Mouse (Mus musculus) cerebellum, adult (tissue): Measurements from ENCODE around the gene Hist1h2bg.

Experiments used
- ATAC-seq: cut with Nextera tagmentation; 2 replicates; pipeline ENCODE4 v1.9.2; 2017; ENCODE audit warnings: mild to moderate bottlenecking, moderate library complexity, mixed read lengths; ENCODE audit not compliant: insufficient number of reproducible peaks, low FRiP score, low TSS enrichment

Hist1h2bg gene

DNA sequence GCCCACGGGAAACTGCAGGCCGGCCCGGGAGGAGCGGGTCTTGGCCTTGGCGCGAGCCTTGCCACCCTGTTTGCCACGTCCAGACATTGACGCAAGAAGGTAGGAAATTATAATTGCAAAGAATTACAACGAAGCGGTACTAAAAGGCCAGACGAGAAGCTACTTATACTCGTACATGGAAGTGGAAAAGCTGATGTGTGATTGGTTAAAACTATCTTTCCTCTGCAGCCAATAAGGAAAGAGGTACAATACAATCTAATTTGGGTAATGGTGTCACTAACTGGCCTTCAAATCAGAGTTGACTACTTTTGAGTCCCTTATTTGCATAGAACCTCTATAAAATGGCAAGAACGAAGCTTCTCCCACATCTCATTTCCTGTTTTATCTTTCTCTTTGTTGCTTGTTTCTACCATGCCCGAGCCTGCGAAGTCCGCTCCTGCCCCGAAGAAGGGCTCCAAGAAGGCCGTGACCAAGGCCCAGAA is at the start of gene Hist1h2bg, which contains the start of gene Hist1h2ae:
TSS of gene Hist1h2bg (plus strand) at position 375 of the 482 bp plus-strand sequence.
TSS of gene Hist1h2ae (minus strand) at position 199 of the 482 bp plus-strand sequence.
- peak; percentile 97 for ATAC-seq

DNA sequence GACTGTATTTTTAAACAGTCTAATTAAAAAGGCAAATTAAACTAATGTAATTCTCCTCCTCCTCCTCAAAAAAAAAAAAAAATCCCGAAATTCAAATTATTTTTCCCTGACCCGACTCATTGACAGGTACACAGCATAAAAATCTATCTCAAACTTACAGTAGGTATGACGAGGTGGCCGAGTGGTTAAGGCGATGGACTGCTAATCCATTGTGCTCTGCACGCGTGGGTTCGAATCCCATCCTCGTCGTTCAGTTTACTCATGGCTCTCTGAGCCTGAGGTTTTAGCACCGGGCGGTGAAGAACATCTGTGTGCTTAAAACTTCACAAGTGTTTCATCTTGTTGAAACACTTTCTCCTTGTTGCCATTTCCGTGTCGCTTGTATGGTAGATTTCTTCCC is 49.5 kb upstream of the Hist1h2bg start:
- ATAC-seq = no peak

DNA sequence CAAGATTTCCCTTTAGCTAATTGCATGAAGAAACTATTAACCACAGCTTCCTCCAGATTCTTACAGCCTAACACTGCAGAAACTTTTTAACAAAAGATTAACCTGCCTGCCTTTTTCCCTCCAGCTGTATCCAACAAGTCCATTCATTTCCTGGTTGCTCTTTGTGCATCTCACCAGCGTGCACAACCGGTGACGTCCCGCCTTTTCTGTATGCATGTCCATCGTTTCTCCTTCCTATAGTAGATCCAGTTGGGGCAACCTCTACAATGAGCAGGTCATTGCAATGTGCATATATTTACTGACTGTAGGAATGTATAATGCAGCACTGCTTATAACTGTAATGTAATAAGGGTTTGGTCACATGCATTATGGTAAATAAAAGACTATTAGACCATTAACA is 47.2 kb upstream of the Hist1h2bg start:
- no peak for ATAC-seq

DNA sequence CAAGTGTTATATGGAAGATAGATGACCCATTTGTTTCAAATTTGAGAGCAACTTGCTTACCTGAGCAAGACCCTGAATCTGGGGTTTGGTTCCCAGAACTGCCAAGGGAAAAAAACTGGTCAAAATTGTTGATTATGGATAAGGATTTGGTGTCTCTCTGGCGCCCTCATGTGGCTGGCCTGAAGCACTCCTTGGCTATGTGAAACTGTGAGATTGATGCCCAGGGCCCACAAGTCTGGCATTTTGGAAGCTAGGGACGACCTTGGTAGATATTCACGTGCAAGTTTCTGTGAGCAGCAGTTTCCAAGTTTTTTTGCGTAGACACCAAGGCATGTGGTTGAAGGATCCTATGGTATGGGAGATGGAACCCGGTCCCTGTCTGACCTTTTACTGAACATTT is 46.5 kb upstream of the Hist1h2bg start:
- ATAC-seq = peak; percentile 38; the same call in 1 of the 2 replicates

DNA sequence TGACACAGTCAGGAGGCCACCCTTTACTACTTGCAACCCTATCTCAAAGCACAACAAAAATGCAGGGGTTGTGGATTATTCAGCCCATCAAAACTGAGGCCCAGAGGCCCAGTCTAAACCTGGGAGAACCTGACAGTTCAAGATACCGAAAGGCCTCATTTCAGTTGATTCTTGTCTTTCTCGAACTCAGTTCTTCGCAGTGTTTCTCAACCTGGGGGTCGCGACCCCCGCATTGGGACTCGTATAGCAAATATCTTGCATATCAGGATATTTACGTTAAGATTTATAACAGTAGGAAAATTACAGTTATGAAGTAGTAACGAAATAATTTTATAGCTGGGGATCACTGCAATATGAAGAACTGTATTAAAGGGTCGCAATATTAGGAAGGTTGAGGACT is 45.3 kb upstream of the Hist1h2bg start:
- ATAC-seq = no peak

DNA sequence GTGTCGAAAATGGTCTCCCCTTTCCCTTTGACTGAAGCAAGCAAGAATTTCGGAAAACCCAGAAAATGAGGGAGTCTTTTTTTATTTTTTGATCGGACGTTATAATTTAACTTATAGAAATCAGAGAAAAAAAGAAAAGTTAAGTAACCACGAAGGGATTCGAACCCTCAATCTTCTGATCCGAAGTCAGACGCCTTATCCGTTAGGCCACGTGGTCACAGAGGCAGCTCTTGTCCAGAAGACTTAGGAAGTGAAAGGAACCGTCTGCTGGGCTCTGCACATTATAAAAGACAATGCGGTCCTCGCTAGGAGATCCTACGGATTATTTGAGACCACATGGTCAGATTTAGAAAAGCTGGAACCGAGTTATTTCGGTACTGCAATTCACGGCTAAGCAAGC is 44.9 kb upstream of the Hist1h2bg start:
- 0 out of 2 replicates have a peak, but pooled peaks have one; percentile 22 for ATAC-seq

DNA sequence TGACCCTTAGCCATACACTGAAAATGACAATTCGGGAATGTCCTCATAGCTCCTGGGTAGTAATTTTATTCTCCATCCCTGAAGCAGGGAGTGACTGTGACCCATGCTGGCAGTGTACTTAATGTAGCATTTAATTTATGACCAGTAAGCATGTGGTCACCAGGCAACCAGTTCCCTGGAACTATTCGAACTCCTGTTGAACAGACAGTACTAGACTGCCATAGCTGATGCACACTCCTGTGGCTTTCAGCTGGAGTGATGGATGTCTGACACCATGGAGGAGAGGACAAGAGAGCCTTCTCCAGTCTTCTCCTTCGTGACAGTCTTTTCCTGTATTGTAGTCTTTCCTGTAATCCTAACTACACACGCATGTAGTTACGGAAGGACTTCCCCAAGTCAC is 42.2 kb upstream of the Hist1h2bg start:
- ATAC-seq = no peak

DNA sequence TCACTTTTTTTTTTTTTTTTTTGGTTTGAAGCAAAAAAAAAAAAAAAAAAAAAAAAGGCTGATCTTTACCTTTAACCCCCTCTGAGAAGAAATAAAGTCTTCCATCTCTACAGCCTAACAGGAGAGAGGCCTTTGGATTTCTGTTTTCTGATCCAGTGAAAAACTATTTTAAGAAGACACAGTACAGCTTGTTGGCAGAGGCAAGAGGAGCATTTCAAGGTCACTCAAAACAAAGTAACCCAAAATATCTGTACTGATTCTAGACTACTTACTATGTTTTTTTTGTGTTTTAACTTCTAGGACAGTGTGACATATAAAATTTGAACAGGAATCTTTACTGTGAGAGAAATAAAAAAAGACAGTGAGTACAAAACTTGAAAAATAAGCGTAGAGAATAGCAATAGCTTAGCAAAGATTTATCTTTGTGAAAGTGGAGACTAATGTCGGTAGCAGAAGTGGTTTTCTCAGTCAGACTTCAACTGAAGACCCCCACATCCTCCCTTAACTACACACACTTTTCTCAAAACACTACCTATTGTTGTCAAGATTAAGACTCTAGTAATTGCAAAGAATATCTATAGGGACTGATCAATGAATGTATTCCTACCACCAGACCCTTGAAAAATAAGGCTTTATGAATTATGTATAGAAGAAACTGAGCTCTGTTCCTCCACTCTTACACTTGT is 41.6 kb upstream of the Hist1h2bg start:
- no peak for ATAC-seq

DNA sequence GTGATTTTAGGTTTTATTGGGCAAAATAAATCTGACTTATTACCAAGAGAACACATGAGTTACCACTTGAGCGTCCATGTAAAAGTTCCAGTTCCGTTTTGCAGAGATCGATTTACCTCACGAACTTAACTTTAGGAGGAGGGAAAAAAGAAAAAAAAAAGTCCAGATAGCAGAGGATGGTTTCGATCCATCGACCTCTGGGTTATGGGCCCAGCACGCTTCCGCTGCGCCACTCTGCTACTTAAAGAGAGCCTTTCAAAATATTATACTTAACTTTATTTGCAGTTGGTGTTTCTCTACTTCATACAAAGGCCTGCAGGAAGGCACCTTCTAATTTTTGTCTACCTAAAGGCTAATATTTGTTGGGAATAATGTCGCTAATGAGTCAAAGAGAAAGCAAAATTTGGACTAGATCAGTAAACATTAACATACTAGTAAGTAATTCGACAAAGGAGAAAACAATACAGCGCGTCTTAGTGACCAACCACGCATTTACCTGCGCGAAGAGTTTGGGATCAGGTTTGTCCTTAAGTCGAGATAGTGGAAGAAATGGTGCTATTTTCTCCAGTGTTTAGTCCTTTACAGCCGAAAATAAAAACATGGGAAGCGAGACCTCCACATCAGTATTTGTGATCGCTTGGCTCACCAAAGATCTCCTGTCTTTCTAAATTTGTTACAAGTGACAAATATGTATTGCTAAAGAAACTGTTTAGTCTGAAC is 40.9 kb upstream of the Hist1h2bg start:
- no peak for ATAC-seq

DNA sequence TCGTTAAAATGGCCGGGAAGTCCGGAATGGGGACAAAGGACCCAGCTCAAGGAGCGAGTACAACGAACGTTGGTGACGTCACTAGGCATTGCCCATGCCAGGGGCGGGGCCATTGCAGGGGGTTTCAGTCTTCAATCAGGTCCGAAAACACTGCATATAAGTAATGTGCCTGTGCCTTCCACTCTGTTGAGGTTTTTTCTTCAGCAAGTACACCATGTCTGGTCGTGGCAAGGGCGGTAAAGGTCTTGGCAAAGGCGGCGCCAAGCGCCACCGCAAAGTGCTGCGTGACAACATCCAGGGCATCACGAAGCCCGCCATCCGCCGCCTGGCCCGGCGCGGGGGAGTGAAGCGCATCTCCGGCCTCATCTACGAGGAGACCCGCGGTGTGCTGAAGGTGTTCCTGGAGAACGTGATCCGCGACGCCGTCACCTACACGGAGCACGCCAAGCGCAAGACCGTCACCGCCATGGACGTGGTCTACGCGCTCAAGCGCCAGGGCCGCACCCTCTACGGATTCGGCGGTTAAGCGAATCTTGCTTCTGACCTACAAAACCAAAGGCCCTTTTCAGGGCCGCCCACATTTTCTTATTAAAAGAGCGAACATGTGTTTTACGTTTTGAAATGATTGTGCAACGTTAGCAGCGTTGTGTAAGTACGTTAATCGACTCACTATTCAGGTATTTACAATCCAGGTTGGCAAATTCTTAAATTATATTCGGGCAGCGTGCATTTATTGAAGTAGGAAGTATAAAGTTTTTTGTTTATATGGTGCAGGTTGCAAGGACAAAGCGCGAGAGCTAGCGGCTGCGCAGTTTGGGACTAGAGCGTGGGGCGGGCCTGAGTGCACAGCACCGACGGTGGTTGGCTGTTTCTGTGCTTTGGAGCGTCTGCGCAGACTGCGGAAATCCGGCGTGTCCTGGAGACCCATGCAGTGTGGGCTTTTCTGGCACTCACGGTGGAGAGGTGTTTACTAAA is 40.0 kb upstream of the Hist1h2bg start, which contains the start of gene Hist1h4h:
TSS of gene Hist1h4h (plus strand) at position 150 of the 975 bp plus-strand sequence.
- ATAC-seq = peak; percentile 83

DNA sequence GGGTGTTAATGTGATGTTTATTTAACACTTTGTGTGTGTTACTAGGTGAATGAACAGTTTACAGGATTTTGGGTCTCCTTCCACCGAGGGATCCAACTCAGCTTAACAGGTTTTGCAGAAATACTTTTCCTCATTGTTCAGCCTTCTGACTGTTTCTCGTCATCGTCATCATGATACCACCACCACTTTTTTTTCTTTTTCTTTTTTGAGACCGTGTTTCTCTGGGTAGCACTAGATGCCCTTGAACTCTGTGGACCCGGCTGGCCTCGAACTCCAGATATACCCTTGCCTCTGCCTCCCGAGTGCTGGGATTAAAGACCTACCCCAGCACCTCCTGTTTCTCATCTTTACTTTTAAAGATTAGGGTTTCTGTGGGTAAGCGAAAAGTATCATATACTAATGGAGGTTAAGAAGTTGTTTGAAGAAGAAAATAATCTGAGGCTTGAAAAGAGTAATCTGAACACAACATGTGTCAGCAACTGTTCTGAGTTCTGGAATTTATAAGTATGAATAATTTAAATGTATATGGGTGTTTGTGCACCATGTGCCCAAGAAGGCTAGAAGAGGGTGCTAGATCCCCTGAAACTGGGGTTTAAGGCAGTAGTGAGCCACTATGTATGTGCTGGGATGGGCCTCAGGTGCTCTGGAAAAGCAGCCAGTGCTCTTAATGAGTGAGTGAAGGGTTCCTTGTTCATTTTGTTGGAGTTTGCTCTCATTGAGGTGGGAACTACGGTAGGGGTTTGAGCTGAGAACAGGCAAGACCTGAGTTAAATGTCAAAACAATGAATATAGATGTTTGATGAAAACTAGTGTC is 38.7 kb upstream of the Hist1h2bg start:
- no peak for ATAC-seq

DNA sequence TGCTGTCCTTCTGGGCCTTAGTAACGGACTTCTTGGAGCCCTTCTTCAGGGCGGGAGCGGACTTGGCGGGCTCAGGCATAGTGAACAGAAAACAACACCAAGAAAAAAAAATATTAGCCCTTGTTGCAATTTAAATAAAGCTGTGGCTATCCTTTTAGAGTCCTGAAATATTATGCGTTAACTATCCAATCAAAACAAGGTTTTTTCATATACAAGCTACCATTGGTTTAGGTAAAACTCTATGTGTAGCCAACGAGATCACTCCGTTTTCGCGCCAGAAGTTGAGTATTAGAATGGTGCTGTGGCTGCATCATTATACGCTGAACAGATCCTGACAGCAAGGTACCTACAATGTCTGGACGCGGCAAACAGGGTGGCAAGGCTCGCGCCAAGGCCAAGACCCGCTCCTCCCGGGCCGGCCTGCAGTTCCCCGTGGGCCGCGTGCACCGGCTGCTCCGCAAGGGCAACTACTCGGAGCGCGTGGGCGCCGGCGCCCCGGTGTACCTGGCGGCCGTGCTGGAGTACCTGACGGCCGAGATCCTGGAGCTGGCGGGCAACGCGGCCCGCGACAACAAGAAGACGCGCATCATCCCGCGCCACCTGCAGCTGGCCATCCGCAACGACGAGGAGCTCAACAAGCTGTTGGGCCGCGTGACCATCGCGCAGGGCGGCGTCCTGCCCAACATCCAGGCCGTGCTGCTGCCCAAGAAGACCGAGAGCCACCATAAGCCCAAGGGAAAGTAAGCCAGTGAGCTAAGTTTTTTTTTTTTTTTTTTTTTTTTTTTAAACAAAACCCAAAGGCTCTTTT is 37.4 kb upstream of the Hist1h2bg start, which contains the start of gene Hist1h2af:
TSS of gene Hist1h2af (plus strand) at position 347 of the 808 bp plus-strand sequence.
- peak; percentile 73 for ATAC-seq

DNA sequence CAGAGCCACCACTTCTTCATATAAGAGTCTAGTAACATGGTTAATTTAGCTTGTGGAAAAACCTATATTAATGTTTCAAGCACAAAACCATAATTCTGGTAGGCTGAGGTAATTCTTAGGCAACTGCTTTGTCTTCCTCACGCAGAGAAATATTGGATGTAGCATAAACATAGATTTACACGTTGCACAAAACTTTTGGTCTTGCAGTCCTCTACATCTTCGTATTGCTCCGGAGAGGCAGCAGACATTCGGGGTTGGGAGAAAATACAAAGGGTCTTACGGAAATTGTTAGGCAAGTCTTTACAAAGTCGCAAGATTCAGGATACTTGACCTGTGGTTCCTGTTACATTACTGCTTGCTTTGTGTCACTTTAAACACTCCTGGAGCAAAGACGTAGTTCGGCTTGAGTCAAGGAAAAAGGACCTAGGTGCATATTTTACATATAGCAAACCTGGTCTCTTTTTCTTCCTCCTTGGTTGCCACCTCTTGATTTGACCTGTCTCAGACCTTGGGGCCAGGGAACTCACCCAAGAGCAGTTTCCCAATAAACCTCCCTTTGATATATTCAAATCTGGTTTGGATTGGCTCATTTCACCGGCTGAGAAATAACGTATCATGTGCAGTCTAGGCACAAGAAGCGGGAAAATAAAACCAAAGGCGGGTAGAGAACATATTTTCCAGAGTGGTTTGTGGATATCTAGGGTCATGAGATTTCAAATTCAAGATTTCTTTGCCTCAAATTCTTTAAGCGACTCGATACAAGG is 36.6 kb upstream of the Hist1h2bg start:
- no peak for ATAC-seq

DNA sequence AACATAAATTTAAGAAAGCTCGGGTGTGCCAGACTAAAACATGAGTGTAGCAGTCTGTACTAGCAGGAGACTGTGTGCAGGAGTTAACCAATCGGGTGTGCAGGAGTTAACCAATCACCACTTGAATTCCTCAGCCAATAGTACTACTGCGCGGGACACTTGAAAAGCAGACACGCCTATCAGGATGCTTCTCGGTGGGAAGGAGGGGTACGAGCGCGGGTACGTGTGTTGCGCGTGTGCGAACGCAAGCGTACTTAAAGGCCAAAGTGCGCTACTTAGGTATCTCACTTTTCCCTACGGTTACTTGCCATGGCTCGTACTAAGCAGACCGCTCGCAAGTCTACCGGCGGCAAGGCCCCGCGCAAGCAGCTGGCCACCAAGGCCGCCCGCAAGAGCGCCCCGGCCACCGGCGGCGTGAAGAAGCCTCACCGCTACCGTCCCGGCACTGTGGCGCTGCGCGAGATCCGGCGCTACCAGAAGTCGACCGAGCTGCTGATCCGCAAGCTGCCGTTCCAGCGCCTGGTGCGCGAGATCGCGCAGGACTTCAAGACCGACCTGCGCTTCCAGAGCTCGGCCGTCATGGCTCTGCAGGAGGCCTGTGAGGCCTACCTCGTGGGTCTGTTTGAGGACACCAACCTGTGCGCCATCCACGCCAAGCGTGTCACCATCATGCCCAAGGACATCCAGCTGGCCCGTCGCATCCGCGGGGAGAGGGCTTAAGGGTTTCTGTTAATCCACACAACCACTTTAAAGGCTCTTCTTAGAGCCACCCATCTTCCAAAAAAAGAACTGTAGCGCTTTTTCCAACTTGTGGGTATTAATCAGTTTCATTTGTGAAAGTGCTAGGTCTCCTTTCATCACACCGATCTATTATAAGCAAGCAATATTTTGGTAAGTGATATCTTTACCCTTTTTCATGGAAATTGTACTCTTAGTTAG is 35.8 kb upstream of the Hist1h2bg start, which contains the start of gene Hist1h3g:
TSS of gene Hist1h3g (plus strand) at position 286 of the 939 bp plus-strand sequence.
- peak; percentile 87 for ATAC-seq

DNA sequence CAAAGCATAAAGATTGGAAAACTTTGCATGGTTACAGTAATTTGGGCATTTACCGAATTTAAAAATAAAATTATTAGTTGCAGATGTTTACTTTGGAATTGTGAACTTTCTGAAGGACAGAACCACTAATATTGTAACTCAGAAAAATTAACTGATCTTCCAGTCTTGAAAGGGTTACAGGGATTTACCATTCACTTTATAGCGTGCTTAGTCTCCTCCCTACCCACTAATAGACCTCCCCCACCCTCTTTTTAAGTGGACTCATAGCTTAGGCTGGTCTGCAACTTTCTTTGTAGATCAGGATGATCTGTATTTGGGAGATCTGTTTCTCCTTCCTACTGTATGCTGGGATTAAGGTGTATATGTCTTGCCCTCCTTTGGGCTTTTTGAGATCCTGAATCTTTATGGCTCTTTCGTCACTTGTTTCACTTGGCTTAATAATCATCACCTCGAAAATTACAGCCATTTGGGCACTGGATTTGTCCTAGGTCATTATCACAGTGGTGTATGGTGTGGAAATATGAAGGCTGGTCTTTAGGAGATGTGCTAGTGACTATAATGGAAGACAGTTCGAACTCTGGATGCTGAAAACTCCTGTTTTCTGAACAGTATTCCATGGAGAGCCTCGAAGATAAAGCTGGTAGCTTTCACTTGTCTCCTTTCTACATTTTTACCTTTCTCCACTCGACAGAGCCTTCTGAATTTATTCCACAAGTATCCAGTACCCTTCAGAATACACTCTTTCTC is 34.9 kb upstream of the Hist1h2bg start:
- no peak for ATAC-seq
